Mouse (Mus musculus) layer of hippocampus, adult 9-11 months (tissue): ENCODE results near the gene Sgms2.

Experiments used
- DNase-seq: peaks from one replicate; pipeline ENCODE4 v3.0.0; 2022

Sgms2 gene

DNA sequence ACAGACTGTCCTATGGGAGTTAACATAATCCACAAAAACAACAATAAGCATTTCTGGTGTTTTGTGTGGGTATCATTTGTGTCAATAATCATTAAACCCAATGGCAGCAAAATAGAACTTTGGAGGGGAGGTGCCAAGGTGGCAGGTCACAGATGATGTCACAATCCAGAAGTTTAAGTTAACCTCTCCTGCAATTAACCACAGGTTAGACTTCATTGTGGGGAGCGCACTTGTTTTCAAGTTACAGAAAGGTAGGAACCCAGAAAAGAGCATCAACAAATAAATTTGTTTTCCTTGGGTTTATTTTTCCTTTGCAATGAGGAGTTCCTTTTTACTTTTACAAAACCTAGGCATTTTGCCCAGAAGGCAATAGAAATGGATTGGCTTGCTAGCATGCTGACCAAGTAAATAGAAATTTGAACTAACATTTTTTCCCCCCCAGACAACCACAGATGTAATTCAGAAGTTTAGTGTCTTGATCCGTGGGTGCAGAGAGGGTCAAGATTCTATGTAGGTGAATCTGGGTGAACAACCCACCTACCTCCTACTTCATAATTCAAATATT is at the start of gene Sgms2:
Sgms2 (minus strand) TSS at position 51 of the 565 bp plus-strand sequence.
- no peak for DNase-seq

DNA sequence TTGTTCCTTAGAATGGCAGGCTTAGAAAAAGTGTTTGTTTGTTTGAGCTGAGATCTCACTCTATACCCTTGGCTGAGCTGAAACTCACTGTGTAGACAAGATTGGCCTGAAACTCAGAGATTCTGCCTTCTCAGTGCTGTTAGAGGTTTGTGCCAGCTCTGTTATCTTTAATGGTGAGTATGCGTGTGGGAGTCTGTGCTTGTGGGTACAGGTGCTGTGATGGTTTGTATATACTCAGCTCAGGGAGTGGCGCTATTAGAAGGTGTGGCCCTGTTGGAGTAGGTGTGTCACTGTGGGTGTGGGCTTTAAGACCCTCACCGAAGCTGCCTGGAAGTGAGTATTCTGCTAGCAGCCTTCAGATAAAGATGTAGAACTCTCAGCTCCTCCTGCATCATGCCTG is 34.0 kb upstream of the Sgms2 start:
- DNase-seq: no peak

DNA sequence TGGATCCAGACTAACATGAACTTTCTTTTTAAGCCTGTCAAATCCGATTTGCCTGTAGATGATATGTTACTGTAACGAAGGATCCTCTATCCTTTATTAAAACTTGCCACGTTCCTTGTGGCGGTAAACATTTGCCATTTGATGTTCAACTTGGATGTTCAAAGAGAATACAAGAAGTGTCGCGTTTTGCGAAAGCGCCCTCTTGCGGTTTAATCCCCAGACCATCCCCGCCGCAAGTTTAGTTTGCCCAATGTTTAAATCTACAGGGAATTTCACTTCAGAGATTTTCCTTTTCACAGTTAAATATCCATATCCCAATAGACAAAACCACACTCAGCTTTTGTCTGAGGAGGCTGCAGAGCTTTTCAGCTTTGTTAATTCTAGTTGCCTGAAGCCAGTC is 33.6 kb upstream of the Sgms2 start:
- DNase-seq: no peak

DNA sequence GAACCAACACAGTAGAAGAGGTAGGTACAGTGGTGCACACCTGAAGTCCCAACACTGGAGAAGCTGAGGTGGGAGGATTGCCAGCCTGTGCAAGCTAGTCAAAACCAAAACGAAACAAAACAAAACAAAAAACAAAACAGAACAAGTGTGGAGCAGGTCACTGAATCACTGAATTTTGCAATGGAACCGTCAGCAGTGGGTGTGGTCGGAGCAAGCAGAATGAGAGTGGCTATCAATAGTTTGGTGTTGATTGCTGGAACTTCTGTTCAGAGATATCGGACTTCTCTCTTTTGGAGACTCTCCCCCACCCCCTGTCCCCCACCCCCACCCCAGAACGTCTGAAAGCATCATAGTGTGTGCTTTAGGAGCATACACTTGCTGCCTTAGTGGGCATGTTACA is 33.0 kb upstream of the Sgms2 start:
- no peak for DNase-seq

DNA sequence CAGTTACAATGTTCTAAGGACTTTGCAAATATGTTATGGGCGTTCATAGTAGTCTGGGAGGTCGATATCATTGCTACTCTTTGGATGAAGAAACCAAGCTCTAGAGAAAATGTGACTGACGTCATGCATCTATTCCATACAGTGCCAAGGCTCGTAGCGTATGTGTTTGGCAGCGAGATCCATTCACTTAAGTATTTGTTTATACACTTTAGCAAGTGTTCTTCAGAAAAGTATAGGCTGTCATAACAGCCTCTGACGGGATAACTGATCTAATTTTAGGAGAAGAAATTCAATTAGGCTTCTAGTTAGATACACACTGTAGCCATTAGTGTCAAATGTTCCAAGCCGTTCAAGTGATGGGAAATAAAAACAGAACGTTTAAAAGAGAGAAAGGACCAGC is 32.5 kb upstream of the Sgms2 start:
- no peak for DNase-seq

DNA sequence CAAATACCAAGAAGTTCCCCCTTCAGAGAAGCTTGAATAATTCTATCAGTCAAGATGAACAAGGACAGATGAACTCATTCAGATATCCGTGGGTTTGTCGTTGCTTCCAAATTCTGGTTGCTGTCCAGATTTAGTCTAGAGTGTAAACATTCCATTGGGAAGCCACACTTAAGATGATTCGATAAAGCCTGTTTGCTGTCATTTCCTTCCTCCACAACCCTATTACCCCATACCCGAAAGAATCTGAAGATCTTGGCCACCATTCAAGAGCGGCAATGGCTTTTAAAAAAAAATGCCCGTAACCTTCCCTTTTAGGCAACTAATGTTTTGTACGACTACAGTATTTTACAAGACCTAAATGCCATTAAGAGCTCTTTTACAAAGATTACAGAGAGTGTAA is 31.0 kb upstream of the Sgms2 start:
- no peak for DNase-seq

DNA sequence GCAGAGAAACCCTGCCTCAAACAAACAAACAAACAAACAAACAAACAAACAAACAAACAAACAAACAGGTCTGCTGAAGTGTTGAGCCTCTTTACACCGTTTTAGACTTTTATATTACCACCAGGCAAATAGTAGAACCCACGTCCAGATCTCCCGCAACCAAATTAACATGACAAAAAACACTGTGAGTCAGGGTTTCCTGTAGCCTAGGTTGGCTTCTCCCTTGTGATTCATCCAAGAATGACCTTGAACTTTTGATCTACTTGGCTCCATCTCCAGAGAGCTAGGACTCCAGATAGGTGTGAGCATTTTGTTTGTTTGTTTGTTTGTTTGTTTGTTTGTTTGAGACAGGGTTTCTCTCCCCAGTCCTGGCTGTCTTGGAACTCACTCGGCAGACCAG is 30.0 kb upstream of the Sgms2 start:
- no peak for DNase-seq

DNA sequence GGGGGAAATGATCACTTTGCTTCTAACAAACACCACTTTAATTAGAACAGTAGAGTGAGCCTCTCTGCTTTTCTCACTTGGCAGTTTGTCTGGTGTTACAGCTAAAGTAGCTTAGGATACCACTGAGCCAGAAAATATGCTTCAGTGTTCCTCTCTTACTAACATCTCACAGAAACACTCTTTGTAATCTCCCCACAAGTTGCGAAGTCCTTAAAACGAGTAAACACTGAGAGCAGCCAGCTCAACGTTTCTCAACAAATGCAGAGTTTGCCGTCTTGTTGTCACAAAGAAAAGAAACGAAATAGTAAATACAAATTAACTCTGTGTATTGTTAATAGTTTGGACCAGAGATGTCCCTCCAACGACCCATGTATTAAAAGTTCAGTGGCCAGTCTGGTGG is 26.5 kb upstream of the Sgms2 start:
- DNase-seq: no peak

DNA sequence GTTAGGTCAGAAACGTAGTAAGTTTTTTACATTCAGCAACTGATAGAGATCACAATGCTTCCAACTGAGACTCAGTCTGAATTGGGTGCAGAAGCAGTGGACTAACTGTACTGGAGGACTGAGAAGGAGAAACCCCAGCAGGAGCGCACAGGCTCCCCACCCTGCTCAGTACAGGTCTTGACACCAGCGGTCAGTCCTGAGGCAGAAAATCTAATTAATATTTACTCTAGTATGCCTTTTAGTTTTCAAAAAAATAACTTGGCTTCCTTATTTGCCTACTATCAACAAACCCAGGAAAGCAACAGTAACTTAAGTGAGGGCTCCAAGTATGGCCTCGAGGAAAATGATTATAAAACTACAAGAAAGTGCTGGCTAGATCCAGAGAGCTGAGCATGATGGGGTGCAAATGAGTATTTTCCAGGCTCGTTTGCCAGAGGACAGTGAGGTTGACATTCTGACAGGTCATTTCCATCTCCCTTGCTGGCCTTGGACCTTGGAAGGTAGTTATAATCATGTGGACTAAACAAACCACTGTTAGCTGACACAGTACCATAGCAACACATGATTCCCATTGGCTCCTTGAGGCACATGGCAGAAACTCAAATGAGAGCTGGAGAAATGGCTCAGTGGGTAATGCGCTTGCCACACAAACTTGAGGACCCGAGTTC is 25.3 kb upstream of the Sgms2 start:
- DNase-seq: no peak

DNA sequence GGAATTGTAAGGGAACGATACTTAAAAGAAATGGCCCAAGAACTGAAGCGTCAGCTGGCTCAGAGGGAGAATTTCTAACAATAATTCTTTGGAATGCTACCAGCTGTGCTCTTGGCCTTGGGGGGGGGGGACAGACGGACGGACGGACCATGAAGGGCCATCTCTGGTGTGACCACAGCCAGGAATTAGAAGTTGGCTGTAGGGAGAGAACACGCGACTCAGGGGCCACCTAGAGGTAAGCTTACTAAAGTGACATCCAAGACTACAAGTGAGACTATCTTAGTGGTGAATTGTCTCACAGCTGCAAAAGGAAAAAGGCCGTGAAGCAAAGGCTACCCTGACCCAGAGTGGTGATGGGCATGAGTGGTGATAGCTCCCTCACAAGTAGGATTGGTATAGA is 20.4 kb upstream of the Sgms2 start:
- no peak for DNase-seq

DNA sequence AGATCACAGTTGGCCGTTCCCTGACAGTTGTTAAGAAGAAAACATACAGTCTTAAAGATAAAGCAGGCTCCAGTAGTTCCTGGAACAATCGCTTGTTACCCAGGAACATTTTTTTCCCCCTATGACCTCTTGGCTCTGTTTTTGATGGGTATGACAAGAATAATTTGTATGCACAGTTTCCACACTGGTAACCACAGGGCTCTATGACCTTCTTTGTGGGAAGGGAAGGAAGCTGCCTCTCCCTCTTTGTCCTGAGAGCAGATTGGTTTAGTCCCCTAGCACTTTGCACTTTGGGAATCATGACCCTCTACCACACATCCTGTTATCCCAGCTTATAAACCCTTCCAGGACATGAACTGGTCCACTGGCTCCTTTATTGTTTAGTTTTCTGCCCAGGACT is 16.8 kb upstream of the Sgms2 start:
- DNase-seq: no peak

DNA sequence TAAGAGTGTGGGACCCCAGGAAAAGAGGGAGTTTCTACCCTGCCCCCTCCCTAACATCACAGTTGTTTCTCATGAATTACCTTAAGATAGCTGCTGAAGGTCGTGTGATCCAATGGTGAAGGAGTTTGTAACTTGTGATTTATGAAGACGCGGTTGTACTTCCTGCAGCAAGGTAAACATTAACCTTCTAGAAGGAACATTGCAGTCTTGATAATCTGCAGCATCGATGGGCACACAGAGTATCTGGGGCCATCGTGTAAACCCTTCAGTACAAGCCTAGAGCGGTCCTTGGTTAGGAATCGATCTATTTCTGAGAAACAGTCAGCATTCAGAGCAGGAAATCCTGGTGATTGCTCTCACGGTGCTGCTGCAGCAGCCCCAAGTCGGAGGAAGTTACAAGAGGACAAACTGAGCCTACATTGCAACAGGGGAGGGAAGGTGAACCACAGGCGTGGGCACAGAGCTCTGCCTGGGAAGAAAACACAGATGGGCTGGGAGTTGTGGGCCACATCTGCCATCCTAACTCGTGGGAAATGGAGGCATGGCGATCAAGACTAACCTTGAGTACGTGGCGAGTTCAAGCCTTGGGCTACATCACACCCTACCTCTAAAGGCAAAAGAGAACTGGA is 13.5 kb upstream of the Sgms2 start:
- DNase-seq: no peak

DNA sequence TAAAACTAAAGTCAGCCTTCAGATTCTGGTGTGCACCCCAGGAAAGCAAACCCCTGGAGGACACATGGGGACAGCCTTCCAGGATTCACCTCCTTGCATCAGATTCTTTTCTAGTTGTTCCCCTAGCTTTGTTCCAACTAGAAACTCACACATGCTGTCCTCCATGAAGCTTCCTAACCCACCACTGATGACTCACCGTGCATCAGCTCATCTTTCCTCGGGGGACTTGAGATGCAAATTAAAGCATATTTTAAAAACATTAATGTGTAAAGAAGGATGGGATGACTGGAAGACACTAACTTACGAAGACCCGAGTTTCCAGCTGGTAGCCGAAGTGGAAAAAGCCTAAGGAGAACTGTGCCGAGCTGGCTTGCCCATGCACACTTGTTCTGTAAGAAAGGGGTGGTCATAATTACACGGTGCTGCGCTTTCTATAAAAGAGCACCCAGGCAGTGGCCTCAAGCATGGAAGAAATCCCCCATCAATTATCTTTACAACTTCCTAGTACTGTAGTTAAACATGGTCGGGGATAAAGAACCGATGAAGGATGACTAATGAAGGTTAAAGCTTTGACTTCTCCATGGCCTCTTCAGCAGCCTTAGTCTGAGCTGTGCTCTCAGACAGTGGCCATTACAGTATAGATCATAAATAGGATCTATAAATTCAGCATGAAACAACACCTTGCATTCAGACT is 10.6 kb upstream of the Sgms2 start:
- no peak for DNase-seq

DNA sequence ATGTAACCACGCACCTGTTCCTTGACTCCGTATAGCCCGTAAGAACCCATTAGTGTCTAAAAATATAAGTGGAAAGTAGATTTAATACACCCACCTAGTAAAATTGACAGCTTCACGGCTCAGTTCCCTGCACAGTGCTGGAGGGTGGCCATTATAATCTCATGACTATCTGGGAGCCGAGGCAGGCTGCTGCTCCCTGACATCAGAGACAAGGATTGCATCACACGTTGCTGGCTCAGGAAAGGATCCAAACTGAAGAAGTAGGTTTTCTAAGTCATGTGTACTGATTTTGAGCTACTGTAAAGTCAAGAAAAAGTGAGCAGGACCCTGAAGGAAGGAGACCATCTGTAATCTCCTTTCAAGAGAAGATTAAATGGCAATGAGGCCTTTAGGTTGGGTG is 8.4 kb upstream of the Sgms2 start:
- DNase-seq: no peak

DNA sequence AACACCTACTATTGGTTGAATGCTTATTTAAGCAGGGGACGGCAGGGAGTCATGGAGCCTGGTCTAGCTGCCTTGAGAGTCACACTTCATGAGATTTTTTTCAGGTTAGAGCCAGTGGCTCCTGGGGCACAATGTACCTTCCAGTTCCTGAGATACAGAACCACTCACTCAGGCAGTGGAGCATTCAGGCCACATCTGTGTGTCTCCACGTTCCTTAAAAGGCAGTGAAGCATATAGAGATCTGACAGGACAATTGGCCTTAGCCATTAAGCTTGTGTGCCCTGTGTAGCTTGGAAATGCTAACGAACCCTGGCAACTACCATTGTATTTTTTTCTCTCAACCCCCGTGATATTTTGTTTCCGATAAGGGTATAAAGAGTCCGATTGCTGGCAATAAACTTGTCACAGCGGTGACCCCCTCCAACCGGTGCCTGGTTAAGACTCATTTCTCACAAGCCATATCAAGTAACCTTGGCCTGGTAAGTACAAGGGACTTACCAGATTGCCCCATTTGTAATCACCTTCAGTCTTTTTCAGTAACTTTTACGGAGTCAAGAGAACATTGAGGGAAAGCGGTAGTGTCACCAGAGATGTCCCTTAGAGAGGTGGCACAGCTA is 5.4 kb upstream of the Sgms2 start:
- no peak for DNase-seq

DNA sequence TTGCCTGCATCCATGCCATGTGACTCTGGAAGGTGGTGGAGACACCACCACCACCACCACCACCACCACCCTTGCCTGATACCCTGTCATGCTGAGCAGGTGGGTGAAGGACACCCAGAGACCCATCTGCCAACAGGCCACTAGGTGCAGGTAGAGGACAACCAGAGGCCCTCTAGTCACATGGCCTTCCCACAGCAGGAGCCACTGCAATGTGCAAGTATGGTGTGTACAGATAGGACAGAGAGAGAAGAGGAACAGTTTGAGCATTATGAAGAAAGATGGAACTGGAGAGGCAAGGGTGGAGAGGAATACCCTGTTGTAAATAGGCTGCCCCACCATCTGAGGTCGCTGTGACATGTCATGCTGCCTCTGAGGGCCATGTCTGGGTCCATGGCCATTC is 3.9 kb upstream of the Sgms2 start:
- no peak for DNase-seq

DNA sequence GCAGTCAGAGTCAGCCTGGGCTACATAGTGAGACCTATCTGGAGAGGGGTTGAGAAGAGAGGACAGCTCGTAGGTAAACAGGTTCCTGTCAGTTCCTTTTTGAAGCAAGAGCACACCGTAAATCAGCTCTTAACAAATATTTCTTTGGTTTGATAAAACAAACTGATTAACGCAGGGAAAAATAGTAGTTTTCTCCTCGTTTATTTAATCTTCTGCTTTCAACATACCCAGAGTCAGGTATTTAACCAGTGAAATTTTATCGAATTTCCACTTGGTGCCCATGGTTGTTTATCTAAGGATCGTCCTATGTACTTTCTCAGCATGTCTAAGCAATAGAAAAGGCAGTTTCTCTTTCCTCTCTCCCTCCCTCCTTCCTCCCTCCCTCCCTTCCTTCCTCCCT is 2.0 kb upstream of the Sgms2 start:
- no peak for DNase-seq

DNA sequence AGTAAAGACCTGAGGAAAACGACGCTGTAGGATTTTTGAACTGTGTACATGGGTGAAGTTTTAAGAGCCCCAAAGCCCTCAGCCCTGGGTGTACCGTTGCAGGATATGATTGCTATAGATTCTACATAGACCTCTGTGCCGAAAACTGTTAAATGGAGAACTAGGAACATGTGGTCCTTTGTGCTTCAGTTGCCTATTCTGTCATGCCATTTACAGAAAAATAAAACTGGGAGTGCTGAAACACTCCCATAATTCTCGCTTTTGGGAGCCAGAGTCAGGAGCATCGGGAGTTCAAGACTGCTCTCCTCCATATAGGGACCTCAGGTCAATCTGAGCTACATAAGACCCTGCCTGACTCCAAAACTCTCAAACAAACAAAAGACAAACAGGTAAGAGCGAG is 769 bp upstream of the Sgms2 start:
- DNase-seq: no peak

DNA sequence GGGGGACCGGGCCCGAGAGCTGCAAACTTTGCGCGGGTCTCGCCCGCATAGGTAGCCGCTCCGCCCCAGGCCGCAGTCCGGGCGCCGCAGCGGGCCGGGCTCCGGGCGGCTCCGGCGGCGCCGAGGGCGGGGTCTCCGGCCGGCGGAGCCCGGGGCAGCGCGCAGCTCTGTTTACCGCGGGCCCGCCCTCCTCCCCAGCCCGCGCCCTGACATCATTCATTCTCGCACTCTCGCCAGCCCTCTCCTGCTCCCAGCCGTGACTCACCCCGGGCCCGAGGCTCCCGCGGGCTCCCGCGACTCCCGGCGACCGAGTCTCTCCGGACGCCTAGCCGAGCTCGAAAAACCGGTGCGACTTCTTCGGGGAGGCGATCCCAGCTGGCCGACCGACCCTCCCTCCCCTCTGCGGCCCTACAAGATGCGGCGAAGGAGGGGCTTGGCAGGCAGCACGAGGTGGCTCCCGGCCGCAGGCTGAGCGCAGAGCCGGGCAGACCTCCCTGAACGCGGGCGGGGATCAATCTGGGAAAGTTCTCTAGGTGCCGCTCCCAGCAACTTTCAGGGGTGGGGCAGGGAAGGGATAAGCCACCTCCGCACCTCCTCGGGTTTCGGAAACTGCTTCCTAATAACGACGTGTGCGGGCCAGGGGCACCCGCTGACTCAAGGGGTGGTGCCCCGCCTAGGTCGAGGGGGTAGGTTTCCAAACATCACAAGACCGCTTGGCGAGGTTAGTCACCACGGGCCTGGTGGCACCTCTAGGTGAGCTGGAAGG is 885 bp downstream of the Sgms2 start:
- peak; percentile 25 for DNase-seq

DNA sequence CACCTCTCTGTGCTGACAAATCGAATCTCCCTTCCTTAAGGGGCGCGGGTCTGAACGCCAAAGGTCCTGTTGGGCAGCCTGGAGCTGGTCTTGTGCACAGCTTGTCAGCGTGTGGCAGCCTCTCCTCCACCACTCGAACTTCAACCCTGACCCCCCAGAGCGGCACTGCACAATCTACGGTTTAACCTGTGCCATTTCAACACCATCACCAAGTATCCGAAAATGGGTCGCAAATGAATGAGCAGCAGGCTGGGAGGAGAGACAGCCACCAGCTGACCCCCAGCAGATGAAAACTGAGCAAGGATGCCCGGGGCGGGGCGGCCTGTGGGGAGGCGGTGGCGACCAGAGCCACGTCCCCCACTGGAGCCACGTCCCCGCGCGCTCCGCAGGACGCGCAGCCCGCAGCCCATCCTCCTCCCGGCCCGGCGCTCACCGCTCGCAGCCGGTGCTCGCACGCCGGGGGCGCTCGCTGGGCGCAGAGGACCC is 1.5 kb downstream of the Sgms2 start:
- DNase-seq: no peak

DNA sequence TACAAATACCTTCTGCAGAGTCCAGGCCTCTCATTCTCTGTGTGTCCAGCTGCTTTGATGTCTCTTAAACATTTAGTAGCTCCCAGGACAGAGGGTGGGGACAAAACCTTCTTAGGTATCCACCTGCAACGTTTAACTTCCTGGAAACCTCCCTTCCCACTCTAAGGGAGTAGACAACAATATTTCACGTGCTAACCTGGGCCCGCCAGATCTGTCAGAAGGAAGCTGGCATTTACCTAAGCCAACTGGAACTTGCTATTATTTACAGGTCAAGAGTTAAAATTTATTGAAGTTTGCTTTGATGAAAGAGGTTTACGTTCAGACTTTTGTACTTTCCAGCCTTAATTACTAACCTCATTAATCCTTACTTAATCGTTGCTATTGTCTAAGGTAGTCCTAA is 2.2 kb downstream of the Sgms2 start:
- DNase-seq: no peak

DNA sequence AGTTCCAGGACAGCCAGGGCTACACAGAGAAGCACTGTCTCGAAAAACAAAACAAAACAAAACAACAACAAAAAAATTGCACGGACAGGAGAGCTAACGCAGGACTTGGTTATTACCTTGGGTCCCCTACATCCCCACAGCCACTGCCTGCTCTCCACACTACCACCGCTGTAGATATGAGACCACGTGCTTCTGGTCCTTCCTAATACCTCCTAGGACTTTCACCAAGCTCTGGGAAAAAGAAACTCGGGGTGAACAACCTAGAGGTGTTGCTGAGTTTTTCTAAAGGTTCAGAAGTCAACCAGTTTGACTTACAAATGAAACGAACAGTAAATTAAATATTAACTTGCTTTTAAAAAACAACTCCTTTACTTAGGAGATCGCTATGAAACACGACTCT is 2.8 kb downstream of the Sgms2 start:
- DNase-seq: no peak

DNA sequence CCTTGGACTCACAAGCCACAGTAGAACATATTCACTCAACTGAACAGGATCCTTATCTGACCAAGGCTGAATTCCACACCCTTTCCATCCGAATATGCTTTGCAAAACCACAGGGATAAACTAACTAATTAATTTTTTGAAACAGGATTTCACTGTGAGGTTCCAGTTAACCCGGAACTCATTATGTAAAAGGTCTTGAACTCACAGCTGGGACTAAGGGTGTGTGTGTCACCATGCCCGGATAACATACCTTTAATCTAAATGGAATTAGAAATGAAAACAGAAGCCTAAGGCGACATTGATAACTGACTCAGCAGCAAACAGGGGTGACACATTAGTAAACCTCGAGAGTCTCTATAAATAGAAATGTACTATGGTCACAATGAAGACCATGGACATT is 5.8 kb downstream of the Sgms2 start:
- no peak for DNase-seq
